Mouse (Mus musculus) testis, adult 2 months (tissue): ENCODE results near the gene Unc119b. TPM values are rescaled to one million over a fixed set of nuclear protein-coding genes. Genes with fewer than 3 reads are reported as not detected.

Experiments
- H3K27ac ChIP-seq: fragments of 200-500 bp; 2 replicates; pipeline ENCODE4 v1.5.1; 2012; ENCODE audit warnings: low read depth, low read length; ENCODE audit not compliant: control insufficient read depth, insufficient read depth
- H3K27me3 ChIP-seq: fragments of 200-500 bp; 2 replicates; pipeline ENCODE4 v1.6.1; 2012; ENCODE audit warnings: mild to moderate bottlenecking, low read length, moderate library complexity; ENCODE audit not compliant: control insufficient read depth, insufficient read depth
- H3K36me3 ChIP-seq: fragments of 200-500 bp; 2 replicates; pipeline ENCODE4 v1.6.1; 2012; ENCODE audit warnings: mild to moderate bottlenecking, low read length; ENCODE audit not compliant: control insufficient read depth, insufficient read depth
- H3K4me1 ChIP-seq: fragments of 200-500 bp; 2 replicates; pipeline ENCODE4 v1.6.1; 2012; ENCODE audit warnings: low read length; ENCODE audit not compliant: control insufficient read depth, insufficient read depth
- H3K4me3 ChIP-seq: fragments of 200-500 bp; 2 replicates; pipeline ENCODE4 v1.5.1; 2012; ENCODE audit warnings: low read depth, mild to moderate bottlenecking, low read length, moderate library complexity, mixed read lengths; ENCODE audit not compliant: control insufficient read depth
- CTCF ChIP-seq: fragments of 200-500 bp; IDR thresholded peaks from 2 replicates; pipeline ENCODE4 v1.5.1; 2012; ENCODE audit warnings: low read depth, mild to moderate bottlenecking, inconsistent platforms, low read length, moderate library complexity; ENCODE audit not compliant: control insufficient read depth, insufficient read depth, insufficient replicate concordance
- POLR2A ChIP-seq: fragments of 200-500 bp; IDR thresholded peaks from 2 replicates; pipeline ENCODE4 v1.6.1; 2012; ENCODE audit warnings: low read depth, mild to moderate bottlenecking, inconsistent platforms, low read length, moderate library complexity; ENCODE audit not compliant: control insufficient read depth
- polyA plus RNA-seq: library from polyadenylated mRNA; depleted of rRNA; stranded (reverse); fragments of >200 nt; gene quantifications from 2 replicates; pipeline ENCODE4 v1.2.3, GENCODE M21; 2012

Unc119b gene
- polyA plus RNA-seq, 1 experiment, result 15.7 TPM

DNA sequence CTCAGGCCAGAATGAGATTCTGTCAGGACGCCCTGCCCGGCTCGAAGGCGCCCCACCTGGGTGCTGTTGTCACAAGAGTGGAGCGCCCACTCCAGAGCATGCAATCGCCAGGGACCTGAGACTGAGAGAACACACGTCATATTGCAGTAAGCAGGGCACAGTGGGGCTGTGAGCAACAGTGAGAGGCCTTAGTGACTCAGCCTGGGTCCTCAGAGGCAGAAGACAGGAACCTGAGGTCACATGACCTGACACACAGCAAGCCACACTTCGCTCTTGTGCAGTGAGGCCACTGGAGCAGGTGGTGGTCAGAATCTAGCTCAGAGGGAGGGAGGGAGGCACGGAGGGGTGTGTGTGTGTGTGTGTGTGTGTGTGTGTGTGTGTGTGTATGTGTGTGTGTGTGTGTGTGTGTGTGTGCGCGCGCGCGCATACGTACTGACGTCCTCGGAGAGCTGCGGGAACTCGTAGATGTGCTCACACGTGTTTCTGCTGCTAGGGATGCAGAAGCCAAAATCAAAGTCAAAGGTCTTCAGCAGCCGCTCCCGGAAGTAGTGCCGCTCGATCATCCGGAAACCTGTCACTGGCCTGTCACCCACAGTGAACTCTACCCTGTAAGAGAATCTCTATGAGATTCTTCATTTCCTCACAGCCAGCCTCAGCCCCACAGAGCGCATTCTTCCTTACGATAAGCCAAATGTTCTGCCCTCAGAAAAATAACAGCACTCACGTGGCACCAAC lies 8.0 kb downstream of the Unc119b start:
- peak overlapping the region; percentile 24; the same call in 1 of the 2 replicates for H3K27ac ChIP-seq
- H3K4me1 ChIP-seq, result no peaks in the 10 kb centered on the region
- H3K27me3 ChIP-seq, result no peaks in the 10 kb centered on the region
- H3K36me3 ChIP-seq, result peaks cover 2% of the 10 kb centered on the region; the same call in 1 of the 2 replicates
- TF ChIP-seq POLR2A, result no peak
- TF ChIP-seq CTCF, result no peak
- no peak overlapping the region for H3K4me3 ChIP-seq

DNA sequence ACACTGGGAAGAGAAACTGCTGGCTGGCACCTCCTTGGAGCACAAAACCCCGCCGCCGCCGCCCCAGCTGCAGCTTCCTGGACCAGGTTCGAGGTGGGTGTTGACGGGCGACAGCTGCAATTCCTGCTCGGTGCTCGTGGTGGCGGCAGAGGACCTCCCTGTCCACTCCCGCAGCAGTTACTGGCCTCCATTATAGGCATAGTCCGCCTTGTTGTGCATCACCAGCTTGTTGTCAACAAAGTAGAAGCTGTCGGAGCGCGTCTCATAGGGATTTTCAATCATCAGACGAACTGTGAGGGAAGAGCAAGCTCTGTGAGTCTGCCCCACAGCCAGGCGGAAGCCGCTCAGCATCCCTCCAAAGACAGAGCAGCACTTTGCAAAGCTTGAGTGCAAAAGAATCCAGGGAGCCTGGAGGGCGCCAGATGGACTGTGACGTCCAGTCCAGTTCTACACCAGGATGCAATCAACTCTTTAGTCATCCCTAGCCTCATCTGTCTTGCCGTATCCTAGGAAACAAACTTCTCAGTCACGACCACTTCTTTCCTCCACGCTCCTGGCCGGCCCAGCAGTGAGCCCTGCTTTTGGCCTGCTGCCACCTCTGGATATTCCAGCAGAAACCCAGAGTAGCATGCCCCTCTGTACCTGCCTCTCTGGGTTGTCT lies 9.4 kb downstream of the Unc119b start:
- H3K27ac ChIP-seq, result no peak overlapping the region
- no peaks in the 10 kb centered on the region for H3K4me1 ChIP-seq
- peaks cover 2% of the 10 kb centered on the region; the same call in 1 of the 2 replicates for H3K36me3 ChIP-seq
- no peak overlapping the region for H3K4me3 ChIP-seq
- peak; percentile 81; the same call in 1 of the 2 replicates for TF ChIP-seq CTCF
- peak; percentile 22; the same call in 1 of the 2 replicates for TF ChIP-seq POLR2A
- no peaks in the 10 kb centered on the region for H3K27me3 ChIP-seq

DNA sequence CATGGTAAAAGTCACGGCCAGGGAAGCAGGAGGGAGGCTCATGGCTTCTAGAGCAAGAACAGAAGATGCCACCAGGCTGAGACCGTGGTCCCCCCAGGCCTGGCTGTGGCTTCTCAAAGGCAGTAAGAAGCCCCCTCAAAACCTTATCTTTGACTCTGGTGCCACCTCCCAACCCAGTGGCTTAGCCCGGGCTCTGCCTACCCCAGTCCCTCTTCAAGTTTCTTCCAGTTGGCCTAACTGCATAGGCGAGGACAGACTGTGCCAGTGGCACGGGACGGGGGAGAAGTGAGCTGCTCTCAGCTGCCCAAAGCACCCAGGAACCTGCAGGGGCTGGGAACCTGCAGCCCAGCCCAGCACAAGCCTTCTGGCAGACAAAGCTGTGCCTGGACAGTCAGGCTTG lies 10.1 kb downstream of the Unc119b start:
- Histone ChIP-seq H3K27me3 (no peaks in the 10 kb centered on the region), H3K4me3 (no peak overlapping the region), H3K36me3 (peaks cover 2% of the 10 kb centered on the region; the same call in 1 of the 2 replicates), H3K27ac (no peak overlapping the region), H3K4me1 (no peaks in the 10 kb centered on the region; the same call in 1 of the 2 replicates)
- TF ChIP-seq CTCF (no peak), POLR2A (no peak)

DNA sequence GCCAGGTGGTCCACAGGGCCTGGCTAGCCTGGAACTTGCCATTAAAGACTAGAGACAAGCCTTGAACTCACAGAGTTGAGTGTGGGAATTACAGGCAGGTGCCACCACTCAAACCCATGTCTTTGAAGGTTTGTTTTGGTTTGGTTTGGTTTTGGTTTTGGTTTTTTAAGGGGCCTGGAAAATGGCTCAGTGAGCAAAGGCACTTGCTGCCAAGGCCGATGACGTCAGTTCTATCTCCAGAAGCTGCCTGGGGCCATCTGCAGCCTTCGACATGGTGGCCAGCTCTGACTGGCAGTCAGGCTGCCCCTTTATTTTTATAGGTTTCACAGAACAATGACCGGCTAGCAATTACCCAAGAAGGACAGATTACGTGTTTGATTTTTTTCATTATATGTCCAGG lies 13.8 kb downstream of the Unc119b start:
- Histone ChIP-seq H3K27ac (no peak overlapping the region), H3K4me3 (no peak overlapping the region), H3K4me1 (peaks cover 8% of the 10 kb centered on the region), H3K27me3 (no peaks in the 10 kb centered on the region), H3K36me3 (no peaks in the 10 kb centered on the region)
- TF ChIP-seq POLR2A (no peak), CTCF (no peak)

DNA sequence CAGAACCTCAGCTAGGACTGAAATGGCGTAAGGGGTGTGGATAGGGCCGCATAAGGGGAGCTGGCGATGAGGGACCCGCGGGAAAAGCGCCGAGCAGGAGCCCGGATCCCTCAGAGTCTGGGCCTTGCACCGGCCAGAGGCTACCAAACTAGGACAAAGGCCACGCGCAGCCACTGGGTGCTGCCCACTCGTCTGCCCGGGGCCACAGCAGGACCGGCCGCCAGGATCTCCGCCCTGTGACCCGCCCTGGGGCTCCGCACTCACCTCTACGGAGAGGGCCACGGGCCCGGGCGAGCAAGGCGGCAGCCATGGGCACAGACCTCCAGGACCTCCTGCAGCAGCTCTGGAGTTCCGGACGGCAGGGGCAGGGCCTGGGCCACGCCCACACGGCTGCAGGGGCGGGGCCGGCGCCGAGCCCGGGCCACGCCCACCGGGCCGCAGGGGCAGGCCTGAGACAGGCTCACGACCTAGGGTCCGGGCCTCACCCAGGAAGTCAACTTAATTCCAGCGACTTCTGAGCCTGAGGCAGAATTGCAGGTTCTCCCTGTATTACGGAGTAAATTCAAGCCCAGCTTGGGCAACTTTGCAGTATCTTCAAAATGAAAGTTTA lies 15.7 kb downstream of the Unc119b start, which contains the start of gene Acads:
Gene Acads, minus strand, starts transcription at position 386 of the 610 bp plus-strand sequence.
- Histone ChIP-seq H3K4me1 (peaks cover 8% of the 10 kb centered on the region), H3K4me3 (peak within 1 kb of the TSS; percentile 87), H3K27ac (no peak within 1 kb of the TSS), H3K36me3 (no peaks in the 10 kb centered on the region), H3K27me3 (no peaks in the 10 kb centered on the region)
- no peak for TF ChIP-seq POLR2A
- TF ChIP-seq CTCF, result no peak

DNA sequence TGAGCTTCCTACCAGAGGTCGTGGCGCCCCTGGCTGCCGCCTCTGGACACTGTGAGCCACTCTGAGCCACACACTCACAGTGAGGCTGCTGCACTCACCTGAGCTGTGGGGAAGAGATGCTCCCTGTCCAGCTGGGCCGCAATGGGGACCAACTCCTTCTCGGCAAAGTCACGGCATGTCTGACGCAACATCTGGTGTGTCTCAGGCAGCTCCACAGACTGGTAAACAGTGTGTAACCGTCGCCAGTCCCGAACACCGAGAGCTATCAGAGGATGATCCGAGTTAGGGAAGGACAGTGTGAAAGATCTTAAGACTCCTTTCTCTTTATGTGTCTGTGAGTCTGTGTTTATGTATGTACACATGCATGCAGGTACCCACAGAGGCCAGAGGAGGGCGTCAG lies 17.3 kb downstream of the Unc119b start:
- Histone ChIP-seq H3K4me1 (peaks cover 8% of the 10 kb centered on the region), H3K27ac (no peak overlapping the region), H3K4me3 (no peak overlapping the region), H3K27me3 (no peaks in the 10 kb centered on the region), H3K36me3 (no peaks in the 10 kb centered on the region)
- TF ChIP-seq CTCF (no peak), POLR2A (no peak)

DNA sequence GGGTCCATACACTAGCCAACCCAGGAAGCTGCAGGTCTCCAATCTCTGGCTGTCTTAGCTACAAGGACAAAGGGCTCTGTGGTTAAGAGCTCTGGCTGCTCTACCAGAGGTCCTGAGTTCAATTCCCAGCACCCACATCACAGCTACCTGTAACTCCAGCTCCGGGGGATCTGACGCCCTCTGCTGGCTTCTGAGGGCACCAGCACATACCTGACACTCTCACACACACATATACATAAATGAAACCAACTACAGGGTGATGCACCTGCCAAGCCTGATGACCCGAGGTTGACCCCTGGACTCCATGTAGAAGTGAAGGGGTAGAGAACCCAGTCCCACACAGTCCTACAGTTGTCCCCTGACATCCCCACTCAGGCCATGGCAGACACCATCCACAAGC lies 18.3 kb downstream of the Unc119b start:
- Histone ChIP-seq H3K27me3 (no peaks in the 10 kb centered on the region), H3K4me1 (peaks cover 8% of the 10 kb centered on the region), H3K27ac (no peak overlapping the region), H3K36me3 (no peaks in the 10 kb centered on the region), H3K4me3 (no peak overlapping the region)
- TF ChIP-seq POLR2A, result no peak
- TF ChIP-seq CTCF, result no peak
